9 mouse cellular contexts compared by ENCODE assay signal in the genomic region with DNA sequence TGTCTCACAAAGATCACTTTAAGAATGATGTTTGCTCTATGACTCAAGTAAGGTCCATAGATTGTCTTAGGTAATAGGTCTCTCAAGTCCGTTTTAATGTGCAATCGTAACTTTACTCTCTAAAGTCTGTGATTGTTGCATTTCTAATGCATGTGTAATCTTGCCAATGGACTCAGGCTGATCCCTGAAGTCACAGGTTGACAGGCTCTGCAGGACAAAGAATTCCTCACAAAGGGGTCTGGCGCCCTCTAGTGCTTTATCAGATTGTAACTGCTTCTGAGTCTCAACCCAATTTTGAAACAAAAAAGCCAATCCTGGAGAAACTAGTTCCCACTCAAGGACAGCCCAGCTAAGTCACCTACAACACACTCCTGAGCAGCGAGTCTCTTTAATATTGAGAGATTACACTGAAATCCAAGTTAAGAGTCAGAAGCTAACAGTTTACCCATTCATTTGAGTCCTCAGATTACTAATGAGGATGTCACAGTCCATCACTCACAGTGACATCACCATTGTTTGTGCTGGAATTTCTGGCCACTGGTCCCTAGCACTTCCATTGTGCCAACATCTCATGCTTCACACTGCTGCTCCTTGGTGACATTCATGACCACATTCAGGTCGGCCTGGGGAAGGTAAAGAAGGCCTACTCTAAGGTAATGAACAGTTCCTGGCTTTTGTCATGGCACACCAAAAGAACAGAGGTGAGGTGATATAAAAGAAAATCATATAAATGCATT. TPM values are rescaled to one million over a fixed set of nuclear protein-coding genes. Genes with fewer than 3 reads are reported as not detected.
DNase-seq lines count a peak whose midpoint lies in the region; ATAC-seq and TF ChIP-seq lines count a peak whose summit lies in the region.
"Had no signal": no experiment of that assay in that cellular context is flagged by ENCODE, and none has a peak within 500 bp of the region (broad histone marks: within the 10 kb centered on the region; RNA-seq: fewer than 3 reads in every experiment).

No protein-coding gene starts in this region.

- no peaks in the 10 kb centered on the region for H3K9me3 ChIP-seq in MEL (replicated peaks; ENCODE audit: insufficient read depth, low read length)
- no peaks in the 10 kb centered on the region for H3K9me3 ChIP-seq in lung, postnatal 0 days (ENCODE audit: low read length)
- H3K9me3 ChIP-seq: liver, embryonic 15.5 days had no signal

- TF ChIP-seq RAD21 in MEL (IDR thresholded peaks at IDR 0.05; ENCODE audit: low read depth, low read length): peak; percentile 100

- TF ChIP-seq EP300 in MEL (IDR thresholded peaks at IDR 0.05; ENCODE audit: low read depth in 1 of 2, low read length in 2 of 2): no peak
- no peak for TF ChIP-seq EP300 in lung, postnatal 0 days (IDR thresholded peaks at IDR 0.05)

- no peak overlapping the region for H3K27ac ChIP-seq in MEL (ENCODE audit: control insufficient read depth, low read depth, low read length)
- no peak overlapping the region for H3K27ac ChIP-seq in bone marrow macrophage, adult 2 months (ENCODE audit: insufficient read depth, low read depth, low read length)
- H3K27ac ChIP-seq in lung, postnatal 0 days (ENCODE audit: low read length): no peak overlapping the region
- H3K27ac ChIP-seq: liver, embryonic 15.5 days had no signal

- 0 out of 2 replicates have a peak, but pooled peaks have one; percentile 49 for ATAC-seq in erythroid progenitor cell, adult 5-6 weeks (replicated peaks; ENCODE audit: low FRiP score, poor library complexity, severe bottlenecking)
- peak; percentile 73 for ATAC-seq in lung, postnatal 0 days

- no peaks in the 10 kb centered on the region for H3K79me2 ChIP-seq in MEL (ENCODE audit: control insufficient read depth, insufficient read depth, low read length, poor library complexity)

- no peaks in the 10 kb centered on the region for H3K4me1 ChIP-seq in MEL (ENCODE audit: control insufficient read depth in 1 of 2, insufficient read depth in 2 of 2, low read length in 2 of 2)
- no peaks in the 10 kb centered on the region for H3K4me1 ChIP-seq in bone marrow macrophage, adult 2 months (ENCODE audit: control insufficient read depth, insufficient read depth, low read length)
- H3K4me1 ChIP-seq in lung, postnatal 0 days (ENCODE audit: insufficient read depth, low read depth, low read length): no peaks in the 10 kb centered on the region
- H3K4me1 ChIP-seq: liver, embryonic 15.5 days had no signal

- intact Hi-C loops in heart, postnatal 14 days (cut with DNase I): loop anchor here (2.0 to 10.0 kb wide), 3 partner anchors 770 to 1608 kb away; a partner anchor contains a TSS

- 8% methylated on average over 5 of the region's 5 CpGs for WGBS in lung, postnatal 0 days

- TF ChIP-seq CTCF in MEL (IDR thresholded peaks at IDR 0.05 in 2 of 3, conservative IDR thresholded peaks at IDR 0.05 in 1 of 3; ENCODE audit: control insufficient read depth in 1 of 3, insufficient read depth in 1 of 3, low read depth in 2 of 3, low read length in 3 of 3, poor library complexity in 1 of 3, severe bottlenecking in 1 of 3): peak in 2 of 3 experiments; percentile 71 to 89
- TF ChIP-seq CTCF in bone marrow macrophage, adult 2 months (IDR thresholded peaks at IDR 0.05; ENCODE audit: low read depth, low read length): peak; percentile 35; the same call in 1 of the 2 replicates
- peak; percentile 87 for TF ChIP-seq CTCF in lung, postnatal 0 days (IDR thresholded peaks at IDR 0.05)

- peak; percentile 87 for DNase-seq in MEL (ENCODE audit: low read depth, low spot score)
- DNase-seq in heart, postnatal 14 days: peak; percentile 68 to 81
- DNase-seq in kidney, postnatal 4 days: peak; percentile 76 to 84
- peak; percentile 92 for DNase-seq in lung, postnatal 0 days (ENCODE audit: low spot score)
- DNase-seq in ovary, postnatal 36 days (ENCODE audit: low spot score): peak; percentile 27
- DNase-seq in yolk sac, embryonic 10.5 days (ENCODE audit: low spot score): peak; percentile 63

- no peak overlapping the region for H3K9ac ChIP-seq in MEL (ENCODE audit: control insufficient read depth, low read depth, low read length, poor library complexity, severe bottlenecking)
- no peak overlapping the region for H3K9ac ChIP-seq in lung, postnatal 0 days (replicated peaks; ENCODE audit: low read depth)
- H3K9ac ChIP-seq: liver, embryonic 15.5 days had no signal

- no peaks in the 10 kb centered on the region for H3K36me3 ChIP-seq in MEL (ENCODE audit: control insufficient read depth in 1 of 2, insufficient read depth in 2 of 2, low read length in 2 of 2)
- no peaks in the 10 kb centered on the region for H3K36me3 ChIP-seq in lung, postnatal 0 days (ENCODE audit: insufficient read depth, low read length)
- H3K36me3 ChIP-seq: liver, embryonic 15.5 days had no signal

- no peak overlapping the region for H3K4me3 ChIP-seq in MEL (ENCODE audit: control insufficient read depth in 1 of 2, insufficient read depth in 1 of 2, low read depth in 2 of 2, low read length in 2 of 2)
- H3K4me3 ChIP-seq in bone marrow macrophage, adult 2 months (ENCODE audit: insufficient read depth, low read length): no peak overlapping the region
- no peak overlapping the region for H3K4me3 ChIP-seq in lung, postnatal 0 days (ENCODE audit: low read depth, low read length)
- H3K4me3 ChIP-seq: liver, embryonic 15.5 days had no signal

- no peak for TF ChIP-seq POLR2A in MEL (IDR thresholded peaks at IDR 0.05; ENCODE audit: control insufficient read depth in 1 of 2, insufficient read depth in 1 of 2, low read depth in 1 of 2, low read length in 2 of 2, poor library complexity in 1 of 2)
- TF ChIP-seq POLR2A in bone marrow macrophage, adult 2 months (IDR thresholded peaks at IDR 0.05; ENCODE audit: borderline replicate concordance, low read depth, low read length): no peak

- 0 out of 4 replicates have a peak, but pooled peaks cover 0 to 1% of the 10 kb centered on the region in 2 experiments for H3K27me3 ChIP-seq in MEL (ENCODE audit: control insufficient read depth in 1 of 2, insufficient read depth in 2 of 2, low read length in 2 of 2)
- H3K27me3 ChIP-seq in lung, postnatal 0 days (replicated peaks; ENCODE audit: insufficient read depth, low read length): no peaks in the 10 kb centered on the region
- H3K27me3 ChIP-seq: liver, embryonic 15.5 days had no signal

- no peak overlapping the region for H3K4me2 ChIP-seq in lung, postnatal 0 days (replicated peaks; ENCODE audit: low read depth, low read length)
- H3K4me2 ChIP-seq: liver, embryonic 15.5 days had no signal

TF ChIP-seq in MEL, 35 proteins besides CTCF, POLR2A, EP300 and RAD21:
- TF ChIP-seq SIN3A (IDR thresholded peaks at IDR 0.05; ENCODE audit: low read length): 0 out of 2 replicates have a peak, but pooled peaks have one; percentile 42
- no peak for TF ChIP-seq MYC (IDR thresholded peaks at IDR 0.05; ENCODE audit: low read depth, low read length)
- 0 out of 2 replicates have a peak, but pooled peaks have one; percentile 33 for TF ChIP-seq RCOR1 (IDR thresholded peaks at IDR 0.05; ENCODE audit: low read depth, low read length)
- TF ChIP-seq SMC3 (IDR thresholded peaks at IDR 0.05; ENCODE audit: low read depth, low read length): peak; percentile 95
- peak; percentile 94 for TF ChIP-seq ZC3H11A (IDR thresholded peaks at IDR 0.05; ENCODE audit: low read depth, low read length)
- TF ChIP-seq ELF1 (IDR thresholded peaks at IDR 0.05; ENCODE audit: low read depth, low read length): no peak

RNA-seq across cellular contexts. Expression of a gene that starts 19.9 kb away (rescaled TPM):
- 35.4 and 37.9 TPM in 2 replicates for total RNA-seq in MEL (2012; rRNA removed)
- 100 to 1,000 TPM in 1 of 2 experiments, 10 to 100 TPM in 1; 64.3 to 321 TPM for polyA plus RNA-seq in MEL (2012; ENCODE audit: insufficient read depth in 1 of 2, insufficient read length in 2 of 2, low read depth in 1 of 2, low replicate concordance in 2 of 2, missing spikeins in 1 of 2)
- 25.6 and 29.4 TPM in 2 replicates for polyA plus RNA-seq in bone marrow macrophage, adult 2 months (2012; ENCODE audit: insufficient read depth, insufficient read length, missing spikeins)
- 36.5 and 45.0 TPM in 2 replicates for total RNA-seq in erythroid progenitor cell, adult 5-6 weeks (2015; ENCODE audit: low replicate concordance)
- total RNA-seq in erythroid progenitor cell, adult 5-6 weeks (2017; ENCODE audit: low replicate concordance): 14.9 and 30.3 TPM in 2 replicates
- total RNA-seq in heart, postnatal 14 days (2021): 1 to 10 TPM; 4.9 to 5.1 TPM
- polyA plus RNA-seq in lung, postnatal 0 days (2015; fragmentation: Nextera tagmentation; extraction: Ambion mirVana): 14.7 and 17.0 TPM in 2 replicates

RNA-seq across cellular contexts. Expression of a gene that starts 58.2 kb away (rescaled TPM):
- 9.6 and 14.1 TPM in 2 replicates for total RNA-seq in MEL (2012; rRNA removed)
- 10 to 100 TPM in 1 of 2 experiments, not detected in 1; 12.1 TPM for polyA plus RNA-seq in MEL (2012; ENCODE audit: insufficient read depth in 1 of 2, insufficient read length in 2 of 2, low read depth in 1 of 2, low replicate concordance in 2 of 2, missing spikeins in 1 of 2)
- 33.7 and 41.2 TPM in 2 replicates for polyA plus RNA-seq in bone marrow macrophage, adult 2 months (2012; ENCODE audit: insufficient read depth, insufficient read length, missing spikeins)
- total RNA-seq in erythroid progenitor cell, adult 5-6 weeks (2015; ENCODE audit: low replicate concordance): 7.9 and 23.5 TPM in 2 replicates
- 20.0 and 20.3 TPM in 2 replicates for total RNA-seq in erythroid progenitor cell, adult 5-6 weeks (2017; ENCODE audit: low replicate concordance)
- 1 to 10 TPM; 5.8 to 6.3 TPM for total RNA-seq in heart, postnatal 14 days (2021)
- polyA plus RNA-seq in lung, postnatal 0 days (2015; fragmentation: Nextera tagmentation; extraction: Ambion mirVana): 36.6 and 38.4 TPM in 2 replicates

Comparison
In these comparisons a context has a peak if more than half of its experiments do, and no peak if none do; other contexts are left out.
1. DNase-seq: peak in every context shown above with its lines; median percentile 92 in lung, postnatal 0 days; 87 in MEL; 80 in kidney, postnatal 4 days; 74 in heart, postnatal 14 days; 63 in yolk sac, embryonic 10.5 days; 27 in ovary, postnatal 36 days.
2. CTCF ChIP-seq: peak in every context shown above with its lines; median percentile 87 in lung, postnatal 0 days; 80 in MEL; 35 in bone marrow macrophage, adult 2 months.